Mouse (Mus musculus): ENCODE results near the gene Pde4dip. TPM values are rescaled to one million over a fixed set of nuclear protein-coding genes. Genes with fewer than 3 reads are reported as not detected.

The Pde4dip gene
- polyA plus RNA-seq, 1 experiment from 2014 or later: 28.1 TPM

DNA sequence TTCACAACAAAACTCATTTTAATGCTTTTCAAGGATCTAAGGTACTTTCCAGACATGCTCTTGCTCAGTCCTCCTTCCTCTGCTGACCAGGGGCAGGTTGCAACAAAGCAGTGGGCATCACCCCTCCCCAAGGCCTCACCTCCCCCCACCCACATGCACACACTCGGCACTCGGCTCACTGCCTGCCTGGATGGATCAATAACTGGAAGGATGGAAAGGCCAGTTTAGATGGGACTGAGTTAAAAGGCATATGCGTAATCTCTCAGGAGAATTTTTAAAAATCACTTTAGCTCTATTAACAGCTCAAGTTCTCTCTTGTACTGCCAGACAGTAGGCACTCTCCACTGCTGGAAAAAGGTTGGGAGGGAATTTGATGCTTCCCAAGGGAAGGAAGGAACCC is 40.9 kb downstream of the Pde4dip start:
- H3K4me2 ChIP-seq (replicated peaks; ENCODE audit: low read depth, low read length): no peak overlapping the region
- no peaks in the 10 kb centered on the region for H3K36me3 ChIP-seq (ENCODE audit: insufficient read depth, low read length)
- no peak overlapping the region for H3K9ac ChIP-seq (replicated peaks; ENCODE audit: low read length)
- 78% methylated on average over 3 of the region's 3 CpGs for WGBS
- no peaks in the 10 kb centered on the region for H3K9me3 ChIP-seq (ENCODE audit: low read length)
- H3K27me3 ChIP-seq (ENCODE audit: insufficient read depth, low read length): no peaks in the 10 kb centered on the region
- no peaks in the 10 kb centered on the region for H3K4me1 ChIP-seq (ENCODE audit: insufficient read depth, low read length)
- no peak overlapping the region for H3K27ac ChIP-seq (ENCODE audit: low read length)
- no peak overlapping the region for H3K4me3 ChIP-seq (ENCODE audit: low read length)
- no peak for ATAC-seq (ENCODE audit: low FRiP score, low TSS enrichment)

DNA sequence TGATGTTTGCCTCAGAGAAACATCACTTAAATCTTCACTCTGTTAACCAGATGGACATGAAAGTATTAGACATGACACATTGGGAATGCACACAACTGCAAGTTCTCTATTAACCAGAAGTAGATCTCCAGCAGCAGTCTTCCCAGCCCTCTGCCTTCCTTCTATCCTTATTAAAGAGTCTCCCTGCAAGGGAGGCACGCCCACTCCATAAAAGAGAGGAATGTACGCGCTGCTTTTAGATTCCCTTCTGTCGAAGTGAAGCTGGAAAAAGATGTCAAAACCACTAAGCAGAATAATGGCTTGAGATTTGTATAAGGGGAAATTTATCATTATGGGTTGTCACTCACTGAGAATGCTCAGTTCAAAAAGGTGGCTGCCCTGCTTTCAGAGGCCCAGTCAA is 42.1 kb downstream of the Pde4dip start:
- no peak overlapping the region for H3K27ac ChIP-seq (ENCODE audit: low read length)
- H3K9me3 ChIP-seq (ENCODE audit: low read length): no peaks in the 10 kb centered on the region
- ATAC-seq (ENCODE audit: low FRiP score, low TSS enrichment): no peak
- H3K27me3 ChIP-seq (ENCODE audit: insufficient read depth, low read length): no peaks in the 10 kb centered on the region
- 53% methylated on average over 4 of the region's 4 CpGs for WGBS
- H3K9ac ChIP-seq (replicated peaks; ENCODE audit: low read length): no peak overlapping the region
- H3K4me1 ChIP-seq (ENCODE audit: insufficient read depth, low read length): no peaks in the 10 kb centered on the region
- H3K36me3 ChIP-seq (ENCODE audit: insufficient read depth, low read length): no peaks in the 10 kb centered on the region
- H3K4me2 ChIP-seq (replicated peaks; ENCODE audit: low read depth, low read length): no peak overlapping the region
- no peak overlapping the region for H3K4me3 ChIP-seq (ENCODE audit: low read length)

DNA sequence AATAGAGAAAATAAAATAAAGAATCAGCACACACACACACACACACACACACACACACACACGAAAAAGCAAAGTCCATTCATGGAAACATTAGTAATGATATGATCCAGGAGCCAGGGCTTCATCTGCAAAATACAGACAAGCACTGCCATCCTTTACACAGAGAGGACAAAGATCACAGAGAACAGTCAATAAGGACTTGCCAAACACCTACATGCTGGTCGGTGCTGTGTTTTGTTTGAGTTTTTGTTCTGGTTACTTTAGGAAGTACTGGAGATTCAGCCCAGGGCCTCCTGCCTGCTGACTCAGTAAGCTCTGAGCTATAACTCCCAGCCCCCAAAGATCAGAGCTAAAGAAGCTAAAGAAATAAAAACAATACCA is 43.7 kb downstream of the Pde4dip start:
- ATAC-seq (ENCODE audit: low FRiP score, low TSS enrichment): no peak
- H3K27ac ChIP-seq (ENCODE audit: low read length): no peak overlapping the region
- H3K27me3 ChIP-seq (ENCODE audit: insufficient read depth, low read length): no peaks in the 10 kb centered on the region
- no peaks in the 10 kb centered on the region for H3K4me1 ChIP-seq (ENCODE audit: insufficient read depth, low read length)
- WGBS: 76% methylated on average over 2 of the region's 2 CpGs
- no peak overlapping the region for H3K4me2 ChIP-seq (replicated peaks; ENCODE audit: low read depth, low read length)
- H3K36me3 ChIP-seq (ENCODE audit: insufficient read depth, low read length): no peaks in the 10 kb centered on the region
- H3K4me3 ChIP-seq (ENCODE audit: low read length): no peak overlapping the region
- H3K9me3 ChIP-seq (ENCODE audit: low read length): no peaks in the 10 kb centered on the region
- no peak overlapping the region for H3K9ac ChIP-seq (replicated peaks; ENCODE audit: low read length)

DNA sequence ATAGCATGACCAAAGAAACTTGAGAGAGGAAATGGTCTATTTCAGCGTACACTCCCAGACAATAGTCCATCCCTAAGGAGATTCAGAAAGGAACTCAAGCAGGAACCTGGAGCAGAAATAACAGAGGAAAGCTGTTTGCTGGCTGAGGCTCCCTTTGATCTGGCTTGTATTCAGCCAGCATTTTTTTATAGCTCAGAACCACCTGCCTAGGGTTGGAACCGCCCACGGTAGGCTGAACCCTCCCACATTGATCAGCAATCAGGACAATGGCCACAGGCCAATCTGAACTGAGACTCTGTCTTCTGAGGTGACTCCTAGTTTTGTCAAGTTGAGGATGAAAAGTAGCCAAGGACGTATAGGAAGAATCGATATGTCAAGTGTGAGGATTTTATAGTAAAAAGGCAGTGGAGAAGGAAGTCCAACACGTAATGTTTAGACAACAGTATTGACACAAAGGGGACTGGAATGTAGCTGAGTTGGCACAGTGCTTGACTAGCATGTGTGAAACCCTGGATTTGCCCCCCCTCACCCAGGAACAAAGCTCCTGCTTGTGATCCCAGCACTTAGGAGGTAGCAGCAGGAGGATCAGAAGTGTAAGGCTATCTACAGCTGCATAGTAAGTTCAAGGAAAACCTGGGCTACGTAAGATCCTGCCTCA is 44.2 kb downstream of the Pde4dip start:
- Histone ChIP-seq H3K4me1 (ENCODE audit: insufficient read depth, low read length) (no peaks in the 10 kb centered on the region), H3K4me3 (ENCODE audit: low read length) (no peak overlapping the region), H3K27me3 (ENCODE audit: insufficient read depth, low read length) (no peaks in the 10 kb centered on the region), H3K9me3 (ENCODE audit: low read length) (no peaks in the 10 kb centered on the region), H3K36me3 (ENCODE audit: insufficient read depth, low read length) (no peaks in the 10 kb centered on the region), H3K9ac (replicated peaks; ENCODE audit: low read length) (no peak overlapping the region), H3K27ac (ENCODE audit: low read length) (no peak overlapping the region), H3K4me2 (replicated peaks; ENCODE audit: low read depth, low read length) (no peak overlapping the region)
- no peak for ATAC-seq (ENCODE audit: low FRiP score, low TSS enrichment)
- WGBS: 78% methylated on average over 7 of the region's 7 CpGs

DNA sequence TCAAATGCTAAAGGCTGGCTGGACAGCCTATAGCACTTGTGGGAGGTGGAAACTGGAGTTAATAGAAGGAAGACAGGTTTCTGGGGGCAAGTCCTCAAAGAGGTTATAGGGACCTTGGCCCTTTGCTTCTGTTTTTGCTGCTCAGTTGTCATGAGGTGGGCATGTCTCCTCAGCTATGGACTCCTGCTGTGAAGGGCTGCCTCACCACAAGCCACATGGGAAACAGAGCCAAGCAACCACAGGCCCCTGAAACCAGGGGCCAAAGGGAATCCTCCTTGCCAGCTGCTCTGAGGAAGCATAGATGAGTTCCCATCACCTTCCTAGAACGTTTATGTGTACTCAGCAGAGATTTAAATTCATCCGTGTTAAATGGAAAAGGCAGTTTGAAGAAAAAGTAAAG is 45.9 kb downstream of the Pde4dip start:
- H3K36me3 ChIP-seq (ENCODE audit: insufficient read depth, low read length): no peaks in the 10 kb centered on the region
- no peaks in the 10 kb centered on the region for H3K27me3 ChIP-seq (ENCODE audit: insufficient read depth, low read length)
- no peak for ATAC-seq (ENCODE audit: low FRiP score, low TSS enrichment)
- no peaks in the 10 kb centered on the region for H3K4me1 ChIP-seq (ENCODE audit: insufficient read depth, low read length)
- H3K4me2 ChIP-seq (replicated peaks; ENCODE audit: low read depth, low read length): no peak overlapping the region
- H3K27ac ChIP-seq (ENCODE audit: low read length): no peak overlapping the region
- no peaks in the 10 kb centered on the region for H3K9me3 ChIP-seq (ENCODE audit: low read length)
- no peak overlapping the region for H3K9ac ChIP-seq (replicated peaks; ENCODE audit: low read length)
- no peak overlapping the region for H3K4me3 ChIP-seq (ENCODE audit: low read length)
- 69% methylated on average over 2 of the region's 2 CpGs for WGBS

DNA sequence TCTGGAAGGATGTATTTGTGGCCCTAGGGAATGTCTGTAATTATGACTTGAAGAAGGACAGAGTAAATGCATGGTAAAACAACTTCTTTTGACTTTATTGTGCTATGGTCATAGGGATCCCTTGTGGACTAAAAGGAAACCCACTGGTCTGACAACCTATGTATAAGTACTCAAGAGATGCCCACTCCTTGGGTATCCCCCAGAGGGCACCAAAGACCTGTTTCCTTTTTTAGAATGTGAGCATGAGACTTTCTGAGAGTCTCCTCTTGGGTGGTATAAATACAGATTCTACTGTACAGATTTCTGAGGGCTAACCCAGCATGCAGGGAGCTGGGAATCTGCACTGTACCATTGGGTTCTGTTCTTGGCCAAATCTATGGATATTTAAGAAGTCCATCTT is 48.1 kb downstream of the Pde4dip start:
- Histone ChIP-seq H3K4me3 (ENCODE audit: low read length) (no peak overlapping the region), H3K9ac (replicated peaks; ENCODE audit: low read length) (no peak overlapping the region), H3K27me3 (ENCODE audit: insufficient read depth, low read length) (no peaks in the 10 kb centered on the region), H3K4me1 (ENCODE audit: insufficient read depth, low read length) (no peaks in the 10 kb centered on the region), H3K4me2 (replicated peaks; ENCODE audit: low read depth, low read length) (no peak overlapping the region), H3K27ac (ENCODE audit: low read length) (no peak overlapping the region), H3K36me3 (ENCODE audit: insufficient read depth, low read length) (no peaks in the 10 kb centered on the region), H3K9me3 (ENCODE audit: low read length) (no peaks in the 10 kb centered on the region)
- ATAC-seq (ENCODE audit: low FRiP score, low TSS enrichment): no peak

DNA sequence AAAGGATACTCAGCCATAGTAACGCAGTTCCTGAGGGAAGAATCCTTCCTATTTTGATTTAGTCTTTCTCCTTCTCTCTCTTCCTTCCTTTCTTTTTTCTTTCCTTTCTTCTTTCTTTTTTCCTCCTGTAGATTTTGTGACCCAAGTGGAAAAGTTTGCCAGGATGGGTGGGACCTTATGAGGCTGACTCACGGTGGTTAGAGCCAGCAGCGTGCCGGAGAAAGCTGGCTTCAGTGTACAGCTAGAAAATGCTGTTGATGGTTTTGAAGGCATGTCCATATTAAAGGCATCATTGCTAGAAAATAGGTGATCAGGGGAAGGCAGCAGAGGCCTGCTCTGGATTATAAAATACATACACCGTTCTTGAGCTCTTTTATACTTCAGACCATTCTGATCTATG is 52.6 kb downstream of the Pde4dip start:
- 93% methylated on average over 5 of the region's 5 CpGs for WGBS
- ATAC-seq (ENCODE audit: low FRiP score, low TSS enrichment): no peak
- Histone ChIP-seq H3K4me3 (ENCODE audit: low read length) (no peak overlapping the region), H3K9me3 (ENCODE audit: low read length) (no peaks in the 10 kb centered on the region), H3K9ac (replicated peaks; ENCODE audit: low read length) (no peak overlapping the region), H3K4me2 (replicated peaks; ENCODE audit: low read depth, low read length) (no peak overlapping the region), H3K27ac (ENCODE audit: low read length) (no peak overlapping the region), H3K27me3 (ENCODE audit: insufficient read depth, low read length) (no peaks in the 10 kb centered on the region), H3K4me1 (ENCODE audit: insufficient read depth, low read length) (no peaks in the 10 kb centered on the region), H3K36me3 (ENCODE audit: insufficient read depth, low read length) (no peaks in the 10 kb centered on the region)

DNA sequence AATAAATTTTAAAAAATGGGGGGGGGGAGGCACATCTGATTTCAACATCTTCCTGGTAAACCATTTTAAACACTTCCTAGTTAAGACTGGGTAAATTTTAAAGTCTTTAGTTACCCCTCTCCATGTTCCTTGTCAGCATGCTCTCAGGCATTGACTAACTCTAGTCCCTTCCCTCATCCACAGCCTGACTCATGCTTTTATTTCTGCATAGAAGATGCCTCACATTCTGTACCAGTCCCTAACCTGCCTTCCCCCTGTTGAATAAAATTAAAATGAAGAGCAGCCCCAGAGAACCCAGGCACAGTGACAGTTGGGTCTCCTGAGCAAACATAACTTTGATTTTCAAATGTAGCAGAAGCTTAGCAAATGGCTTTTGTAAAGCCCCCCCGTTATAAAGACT is 53.9 kb downstream of the Pde4dip start:
- Histone ChIP-seq H3K36me3 (ENCODE audit: insufficient read depth, low read length) (no peaks in the 10 kb centered on the region), H3K9ac (replicated peaks; ENCODE audit: low read length) (no peak overlapping the region), H3K4me2 (replicated peaks; ENCODE audit: low read depth, low read length) (no peak overlapping the region), H3K9me3 (ENCODE audit: low read length) (no peaks in the 10 kb centered on the region), H3K4me3 (ENCODE audit: low read length) (no peak overlapping the region), H3K27ac (ENCODE audit: low read length) (no peak overlapping the region), H3K27me3 (ENCODE audit: insufficient read depth, low read length) (no peaks in the 10 kb centered on the region), H3K4me1 (ENCODE audit: insufficient read depth, low read length) (no peaks in the 10 kb centered on the region)
- ATAC-seq (ENCODE audit: low FRiP score, low TSS enrichment): no peak
- 74% methylated on average over 1 of the region's 1 CpGs for WGBS

DNA sequence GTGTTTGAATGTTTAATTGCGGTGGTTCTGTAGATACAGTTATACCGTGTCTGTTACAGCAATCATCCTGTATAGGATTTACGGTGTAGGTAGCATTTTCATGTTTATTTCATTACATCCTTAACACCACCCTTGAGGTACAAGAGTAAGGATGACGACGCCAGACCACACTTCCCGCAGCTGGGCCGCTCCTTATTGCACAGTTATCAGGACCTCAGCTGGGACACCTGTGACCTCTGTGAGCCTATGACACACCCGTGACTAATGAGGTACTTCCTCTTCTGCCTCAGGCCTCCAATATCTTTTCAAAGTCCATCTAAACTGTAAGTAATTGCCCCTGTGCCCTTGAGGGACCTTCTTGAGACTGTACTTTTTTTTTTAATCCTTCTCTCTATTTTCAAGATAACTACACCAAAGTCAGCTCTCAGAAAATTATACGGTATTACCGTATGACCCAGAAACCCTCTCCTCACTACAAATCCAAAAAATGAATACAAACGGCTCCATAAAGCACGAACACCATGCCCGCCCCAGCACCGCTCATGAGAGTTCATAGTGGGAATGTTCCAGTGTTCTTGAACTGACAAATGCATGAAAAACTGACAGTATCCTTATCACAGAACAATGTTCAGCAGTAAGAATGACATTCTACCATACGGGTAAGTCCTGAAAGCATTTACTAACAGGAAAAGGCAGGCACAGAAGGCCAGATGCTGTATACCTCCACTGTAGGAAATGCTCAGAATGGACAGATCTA is 56.8 kb downstream of the Pde4dip start:
- Histone ChIP-seq H3K9me3 (ENCODE audit: low read length) (no peaks in the 10 kb centered on the region), H3K27ac (ENCODE audit: low read length) (no peak overlapping the region), H3K9ac (replicated peaks; ENCODE audit: low read length) (no peak overlapping the region), H3K27me3 (ENCODE audit: insufficient read depth, low read length) (no peaks in the 10 kb centered on the region), H3K4me3 (ENCODE audit: low read length) (no peak overlapping the region), H3K36me3 (ENCODE audit: insufficient read depth, low read length) (no peaks in the 10 kb centered on the region), H3K4me1 (ENCODE audit: insufficient read depth, low read length) (no peaks in the 10 kb centered on the region), H3K4me2 (replicated peaks; ENCODE audit: low read depth, low read length) (no peak overlapping the region)
- ATAC-seq (ENCODE audit: low FRiP score, low TSS enrichment): no peak
- WGBS: 69% methylated on average over 15 of the region's 15 CpGs

DNA sequence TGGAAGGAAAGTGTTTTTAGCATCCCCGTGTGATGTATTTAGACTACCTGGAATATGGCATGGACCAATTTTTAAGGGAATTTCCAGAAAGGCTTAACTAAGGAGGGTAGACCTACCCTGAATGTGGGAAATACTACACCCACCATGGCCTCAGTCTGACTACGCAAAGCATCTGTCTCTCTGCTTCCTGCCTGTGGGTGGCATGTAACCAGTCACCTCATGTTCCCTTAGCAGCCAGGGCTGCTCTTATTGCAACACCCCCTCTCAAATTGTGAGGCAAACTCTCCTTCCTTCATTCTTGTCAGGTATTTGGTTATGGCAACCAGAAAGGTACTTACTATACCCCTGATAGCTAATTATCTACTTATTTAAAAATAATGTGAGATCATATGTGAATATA is 57.9 kb downstream of the Pde4dip start:
- no peak for ATAC-seq (ENCODE audit: low FRiP score, low TSS enrichment)
- Histone ChIP-seq H3K4me2 (replicated peaks; ENCODE audit: low read depth, low read length) (no peak overlapping the region), H3K9me3 (ENCODE audit: low read length) (no peaks in the 10 kb centered on the region), H3K4me1 (ENCODE audit: insufficient read depth, low read length) (no peaks in the 10 kb centered on the region), H3K27me3 (ENCODE audit: insufficient read depth, low read length) (peaks cover under 1% of the 10 kb centered on the region; the same call in 1 of the 2 replicates), H3K9ac (replicated peaks; ENCODE audit: low read length) (no peak overlapping the region), H3K36me3 (ENCODE audit: insufficient read depth, low read length) (no peaks in the 10 kb centered on the region), H3K4me3 (ENCODE audit: low read length) (no peak overlapping the region), H3K27ac (ENCODE audit: low read length) (no peak overlapping the region)
- WGBS: 77% methylated on average over 2 of the region's 2 CpGs
